Comparison of ENCODE assay signal across 21 mouse cellular contexts in the genomic region with DNA sequence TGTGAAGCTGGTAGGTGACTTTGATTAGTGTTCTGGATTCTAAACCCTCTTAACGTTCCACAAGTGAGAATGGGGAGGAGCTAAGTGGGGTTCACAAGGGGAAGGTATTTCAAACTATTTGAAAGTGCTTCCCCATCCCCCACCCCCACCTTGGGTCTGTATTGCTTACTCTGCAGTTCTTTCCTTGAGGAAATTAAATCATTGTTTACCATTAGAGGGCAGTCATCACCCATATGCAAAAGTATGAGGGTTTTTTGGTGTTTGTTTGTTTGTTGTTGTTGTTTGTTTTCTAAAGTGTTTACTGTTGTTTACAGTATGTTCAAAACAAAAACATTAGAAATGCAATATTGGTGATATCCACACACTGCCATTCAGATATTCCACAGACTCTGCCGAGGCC. TPM values are rescaled to one million over a fixed set of nuclear protein-coding genes. Genes with fewer than 3 reads are reported as not detected.
DNase-seq lines count a peak whose midpoint lies in the region; TF ChIP-seq lines count a peak whose summit lies in the region.
"Had no signal": no experiment of that assay in that cellular context is flagged by ENCODE, and none has a peak within 500 bp of the region (broad histone marks: within the 10 kb centered on the region; RNA-seq: fewer than 3 reads in every experiment).

No protein-coding gene starts in this region.

- no peaks in the 10 kb centered on the region for H3K9me3 ChIP-seq in CH12.LX (replicated peaks; ENCODE audit: low read length)
- H3K9me3 ChIP-seq: embryonic facial prominence, embryonic 12.5 days; heart, embryonic 12.5 days; hindbrain, embryonic 15.5 days; liver, embryonic 12.5 days; midbrain, embryonic 12.5 days; neural tube, embryonic 15.5 days had no signal

- no peaks in the 10 kb centered on the region for H3K36me3 ChIP-seq in CH12.LX (replicated peaks in 1 of 2; ENCODE audit: control insufficient read depth in 1 of 2, insufficient read depth in 1 of 2, low read length in 1 of 2)
- H3K36me3 ChIP-seq: embryonic facial prominence, embryonic 12.5 days; heart, embryonic 12.5 days; liver, embryonic 12.5 days; midbrain, embryonic 12.5 days; neural tube, embryonic 15.5 days had no signal

- no peak overlapping the region for H3K4me3 ChIP-seq in gastrocnemius, adult 2 months
- H3K4me3 ChIP-seq in left cerebral cortex, adult 2 months, result no peak overlapping the region
- H3K4me3 ChIP-seq in CH12.LX (replicated peaks in 1 of 3; ENCODE audit: low read depth in 2 of 3, low read length in 2 of 3, poor library complexity in 1 of 3), result no peak overlapping the region
- H3K4me3 ChIP-seq: embryonic facial prominence, embryonic 12.5 days; erythroblast, embryonic 14.5 days; heart, embryonic 12.5 days; hindbrain, embryonic 15.5 days; liver, embryonic 12.5 days; midbrain, embryonic 12.5 days; neural tube, embryonic 15.5 days had no signal

- TF ChIP-seq POLR2A in CH12.LX (IDR thresholded peaks at IDR 0.05; ENCODE audit: low read depth, low read length), result no peak

- no peaks in the 10 kb centered on the region for H3K79me2 ChIP-seq in CH12.LX (replicated peaks; ENCODE audit: control insufficient read depth, extremely low read depth, insufficient read depth, poor library complexity, severe bottlenecking)

- H3K27me3 ChIP-seq in CH12.LX (replicated peaks), result no peaks in the 10 kb centered on the region
- H3K27me3 ChIP-seq: embryonic facial prominence, embryonic 12.5 days; heart, embryonic 12.5 days; hindbrain, embryonic 15.5 days; liver, embryonic 12.5 days; midbrain, embryonic 12.5 days; neural tube, embryonic 15.5 days had no signal

- H3K27ac ChIP-seq in gastrocnemius, adult 2 months, result no peak overlapping the region
- no peak overlapping the region for H3K27ac ChIP-seq in left cerebral cortex, adult 2 months
- H3K27ac ChIP-seq in CH12.LX (ENCODE audit: insufficient read depth, low read depth), result no peak overlapping the region
- H3K27ac ChIP-seq: embryonic facial prominence, embryonic 12.5 days; hindbrain, embryonic 15.5 days; liver, embryonic 12.5 days; macrophage; midbrain, embryonic 12.5 days; neural tube, embryonic 15.5 days had no signal

- intact Hi-C loops in gastrocnemius, adult 2 months (cut with DNase I), result no loop called here
- intact Hi-C loops in gastrocnemius, postnatal 36 days (cut with DNase I), result no loop called here
- intact Hi-C loops in left cerebral cortex, adult 2 months (cut with DNase I), result loop anchor here (2.0 kb wide), 1 partner anchor 160 kb away; no protein-coding TSS in a partner anchor
- intact Hi-C loops in left cerebral cortex, postnatal 14 days (cut with DNase I), result no loop called here

- H3K4me2 ChIP-seq in CH12.LX (ENCODE audit: insufficient read depth, low read depth, poor library complexity, severe bottlenecking), result no peak overlapping the region
- H3K4me2 ChIP-seq: embryonic facial prominence, embryonic 12.5 days; heart, embryonic 12.5 days; hindbrain, embryonic 15.5 days; liver, embryonic 12.5 days; midbrain, embryonic 12.5 days; neural tube, embryonic 15.5 days had no signal

- peak; percentile 21; the same call in 1 of the 2 replicates for TF ChIP-seq CTCF in gastrocnemius, adult 2 months (IDR thresholded peaks at IDR 0.05)
- TF ChIP-seq CTCF in left cerebral cortex, adult 2 months (IDR thresholded peaks at IDR 0.05), result peak; percentile 27
- TF ChIP-seq CTCF in CH12.LX (conservative IDR thresholded peaks at IDR 0.05 in 1 of 2, IDR thresholded peaks at IDR 0.05 in 1 of 2; ENCODE audit: low read depth in 2 of 2, low read length in 2 of 2), result peak in 1 of 2 experiments; percentile 16; a peak in 1 of 4 replicates

- in situ Hi-C loops in CH12.LX (cut with MboI; ENCODE audit: low pct_ligation_motif_present, low pct_unique_long_range_greater_than_20kb, low sequenced_read_pairs), result no loop called here

- no peak; the same call in none of the 2 replicates for TF ChIP-seq RAD21 in CH12.LX (IDR thresholded peaks at IDR 0.05; ENCODE audit: low read depth, low read length)

- no peak overlapping the region for H3K9ac ChIP-seq in CH12.LX (ENCODE audit: insufficient read depth, low read depth)
- H3K9ac ChIP-seq: embryonic facial prominence, embryonic 12.5 days; heart, embryonic 12.5 days; hindbrain, embryonic 15.5 days; liver, embryonic 12.5 days; midbrain, embryonic 12.5 days; neural tube, embryonic 15.5 days had no signal

- dilution Hi-C loops in CH12.LX (cut with MboI; ENCODE audit: extremely low pct_ligation_motif_present, extremely low pct_unique_long_range_greater_than_20kb, low sequenced_read_pairs), result no loop called here

- no peak for TF ChIP-seq EP300 in CH12.LX (IDR thresholded peaks at IDR 0.05; ENCODE audit: low read length)

- 0 out of 4 replicates have a peak, but pooled peaks cover 0 to 3% of the 10 kb centered on the region in 2 experiments for H3K4me1 ChIP-seq in CH12.LX (ENCODE audit: control insufficient read depth in 1 of 2, insufficient read depth in 2 of 2)
- H3K4me1 ChIP-seq: embryonic facial prominence, embryonic 12.5 days; heart, embryonic 12.5 days; hindbrain, embryonic 15.5 days; liver, embryonic 12.5 days; midbrain, embryonic 12.5 days; neural tube, embryonic 15.5 days had no signal

- no peak for DNase-seq in gastrocnemius, adult 2 months
- DNase-seq in gastrocnemius, postnatal 36 days, result no peak
- DNase-seq in left cerebral cortex, adult 2 months (ENCODE audit: extremely low spot score in 1 of 2, low spot score in 2 of 2), result no peak
- DNase-seq in left cerebral cortex, postnatal 14 days (ENCODE audit: low spot score in 2 of 2), result no peak
- no peak for DNase-seq in CH12.LX (ENCODE audit: extremely low read depth)
- peak; percentile 17 for DNase-seq in induced T-regulatory cell, adult 2 months (ENCODE audit: low read depth)
- DNase-seq in yolk sac, embryonic 10.5 days (ENCODE audit: low spot score), result no peak
- DNase-seq in frontal cortex, adult 2 months (ENCODE audit: extremely low spot score in 1 of 2, low spot score in 1 of 2), result no peak
- DNase-seq: adrenal gland, postnatal 36 days; B cell, adult 2 months; cerebellum, adult 18-20 months; kidney, adult 2 months; kidney, postnatal 25 days had no signal

TF ChIP-seq in CH12.LX, 34 proteins besides CTCF, POLR2A, EP300 and RAD21:
- TF ChIP-seq E2F4 (IDR thresholded peaks at IDR 0.05; ENCODE audit: insufficient replicate concordance, low read depth, low read length) (no peak), MAFK (IDR thresholded peaks at IDR 0.05; ENCODE audit: insufficient replicate concordance, low read length) (peak; percentile 91), MYC (IDR thresholded peaks at IDR 0.05; ENCODE audit: low read depth, low read length) (no peak)
TF ChIP-seq in CH12.LX: peak in this region for 1.

RNA-seq across cellular contexts. Expression of a gene that starts 22.0 kb away (rescaled TPM):
- total RNA-seq in gastrocnemius, adult 2 months (2021), result 10 to 100 TPM in 1 of 2 experiments, 1 to 10 TPM in 1; 8.8 to 10.7 TPM
- 10 to 100 TPM in 1 of 2 experiments, 1 to 10 TPM in 1; 7.5 to 10.2 TPM for total RNA-seq in gastrocnemius, postnatal 36 days (2021)
- total RNA-seq in left cerebral cortex, adult 2 months (2021), result 10 to 100 TPM; 34.6 to 38.5 TPM
- total RNA-seq in left cerebral cortex, postnatal 14 days (2021), result 10 to 100 TPM; 30.8 to 34.0 TPM
- total RNA-seq in CH12.LX (2012; rRNA removed) (40.0 and 50.0 TPM in 2 replicates), CH12.LX (2014; rRNA removed) (67.5 and 82.1 TPM in 2 replicates)
- 48.6 and 62.4 TPM in 2 replicates for polyA plus RNA-seq in CH12.LX (2012; ENCODE audit: insufficient read length, low read depth)
- polyA plus RNA-seq in frontal cortex, adult 2 months (2012; rRNA removed), result 26.1 and 26.5 TPM in 2 replicates
